Mouse (Mus musculus): ENCODE data around the gene Rfpl4. TPM values are rescaled to one million over a fixed set of nuclear protein-coding genes. Genes with fewer than 3 reads are reported as not detected.
"Not testable (repeated sequence)": the region's sequence is repeated elsewhere in the genome, so short reads cannot be mapped to it uniquely, and the experiment has no call there.

Gene Rfpl4
- total RNA-seq, 2 experiments from 2014 or later, result 0.56 TPM; not detected in 1

GRCm38 (mm10) chr7:5080815-5081214 lies 35.9 kb downstream of the Rfpl4 start:
- no peak for DNase-seq

- peak; percentile 98 to 99 for DNase-seq
These were observed 36.6 kb downstream of the Rfpl4 start, which contains the start of gene Epn1 for GRCm38 (mm10) chr7:5080010-5080751. Epn1 (plus strand) TSS chr7:5080235.

- not testable (repeated sequence) for DNase-seq
These were observed 37.3 kb downstream of the Rfpl4 start for GRCm38 (mm10) chr7:5079365-5080009.

GRCm38 (mm10) chr7:5076931-5077330 lies 39.8 kb downstream of the Rfpl4 start:
- DNase-seq, result no peak

- DNase-seq, result no peak
These were observed 41.8 kb downstream of the Rfpl4 start for GRCm38 (mm10) chr7:5074984-5075383.

- DNase-seq, result no peak
These were observed 43.2 kb downstream of the Rfpl4 start for GRCm38 (mm10) chr7:5073586-5073985.

GRCm38 (mm10) chr7:5064886-5065285 lies 51.9 kb downstream of the Rfpl4 start:
- no peak for DNase-seq

- DNase-seq, result peak; percentile 77 to 80
These were observed 54.3 kb downstream of the Rfpl4 start for GRCm38 (mm10) chr7:5062360-5063001.

GRCm38 (mm10) chr7:5061774-5062359 lies 54.9 kb downstream of the Rfpl4 start, which contains the start of gene U2af2:
U2af2 (plus strand) TSS chr7:5062143.
- DNase-seq, result peak; percentile 95 to 98

GRCm38 (mm10) chr7:5060944-5061773 lies 55.6 kb downstream of the Rfpl4 start:
- DNase-seq, result peak; percentile 97 to 98

- peak; percentile 83 to 89 for DNase-seq
These were observed 56.5 kb downstream of the Rfpl4 start for GRCm38 (mm10) chr7:5060239-5060731.

Small RNA genes lying within 50 kb of the gene (microRNA-seq; reads per million reads assigned to microRNA genes)
- not detected for gene Gm26217

Other genes starting within 250 kb of the Rfpl4 start
- gene Isoc2b, start 246.7 kb downstream of the Rfpl4 start, total RNA-seq (2021), result 10 to 100 TPM in 1 of 2 experiments, 1 to 10 TPM in 1; 9.2 to 23.4 TPM
- gene Isoc2a, start 239.8 kb downstream of the Rfpl4 start, total RNA-seq (2021), result 10 to 100 TPM; 23.5 to 47.3 TPM
- gene Gm36210, start 210.4 kb downstream of the Rfpl4 start, total RNA-seq (2021), result not detected
- 10 to 100 TPM; 13.7 to 15.5 TPM for gene Zfp628, start 201.7 kb downstream of the Rfpl4 start, total RNA-seq (2021)
- 10 to 100 TPM in 1 of 2 experiments, 1 to 10 TPM in 1; 7.1 to 11.5 TPM for gene Nat14, start 194.9 kb downstream of the Rfpl4 start, total RNA-seq (2021)
- 1 to 10 TPM; 1.7 to 2.7 TPM for gene Ssc5d, start 191.2 kb downstream of the Rfpl4 start, total RNA-seq (2021)
- under 1 TPM; 0.36 to 0.89 TPM for gene Sbk2, start 152.5 kb downstream of the Rfpl4 start, total RNA-seq (2021)
- gene Sbk3, start 145.8 kb downstream of the Rfpl4 start, total RNA-seq (2021), result under 1 TPM; 0.23 to 0.50 TPM
- gene Zfp579, start 120.8 kb downstream of the Rfpl4 start, total RNA-seq (2021), result 10 to 100 TPM; 16.5 to 16.8 TPM
- gene Zfp524, start 102.5 kb downstream of the Rfpl4 start, total RNA-seq (2021), result 10 to 100 TPM in 1 of 2 experiments, 1 to 10 TPM in 1; 8.7 to 14.0 TPM
- 10 to 100 TPM; 23.5 to 31.5 TPM for gene Fiz1, start 102.3 kb downstream of the Rfpl4 start, total RNA-seq (2021)
- gene Gm44973, start 101.5 kb downstream of the Rfpl4 start, total RNA-seq (2021), result not detected
- 10 to 100 TPM; 22.1 to 24.1 TPM for gene Zfp865, start 96.6 kb downstream of the Rfpl4 start, total RNA-seq (2021)
- gene Ccdc106, start 96.4 kb downstream of the Rfpl4 start, total RNA-seq (2021), result 1 to 10 TPM in 1 of 2 experiments, under 1 TPM in 1; 0.96 to 1.4 TPM
- gene 4632433K11Rik, start 82.8 kb downstream of the Rfpl4 start, total RNA-seq (2021), result not detected
- 1 to 10 TPM; 3.8 to 4.5 TPM for gene Zfp784, start 78.5 kb downstream of the Rfpl4 start, total RNA-seq (2021)
- 1 to 10 TPM; 6.4 to 9.3 TPM for gene Zfp580, start 65.4 kb downstream of the Rfpl4 start, total RNA-seq (2021)
- gene U2af2, start 54.8 kb downstream of the Rfpl4 start, total RNA-seq (2021), result 100 to 1,000 TPM; 143 to 180 TPM
- 100 to 1,000 TPM; 146 to 155 TPM for gene Epn1, start 36.7 kb downstream of the Rfpl4 start, total RNA-seq (2021)
- gene Rasl2-9, start 9.0 kb upstream of the Rfpl4 start, total RNA-seq (2021), result 1 to 10 TPM; 1.3 to 1.4 TPM
- gene Vmn1r55, start 32.7 kb upstream of the Rfpl4 start, total RNA-seq (2021), result not detected
- gene Vmn1r56, start 79.8 kb upstream of the Rfpl4 start, total RNA-seq (2021), result not detected
- gene Vmn1r57, start 101.5 kb upstream of the Rfpl4 start, total RNA-seq (2021), result not detected
- gene Gm5065, start 233.6 kb upstream of the Rfpl4 start, total RNA-seq (2021), result not detected
- gene Nlrp2, start 234.1 kb upstream of the Rfpl4 start, total RNA-seq (2021), result not detected

Measured in adrenal gland, postnatal 36 days (tissue).